9 mouse cellular contexts compared by ENCODE assay signal in the genomic region with DNA sequence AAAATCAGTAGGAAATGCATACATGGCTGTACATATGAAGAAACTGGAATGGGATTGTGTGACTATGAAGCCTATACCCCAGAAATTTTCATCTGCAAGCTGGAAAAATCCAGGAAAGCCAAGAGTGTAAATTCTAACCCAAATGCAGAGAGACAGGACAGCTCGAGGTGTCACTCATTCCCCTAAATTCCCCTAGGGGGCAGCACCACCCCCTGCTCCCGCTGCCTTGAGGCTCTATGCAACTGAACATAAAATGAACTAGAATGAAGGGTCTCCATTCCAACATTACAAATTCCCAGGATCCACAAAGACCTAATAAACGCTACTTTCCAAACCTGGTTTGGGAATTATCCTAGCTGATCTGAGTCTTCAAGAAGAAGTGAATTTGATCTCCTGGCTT. TPM values are rescaled to one million over a fixed set of nuclear protein-coding genes. Genes with fewer than 3 reads are reported as not detected.
DNase-seq lines count a peak whose midpoint lies in the region; ATAC-seq and TF ChIP-seq lines count a peak whose summit lies in the region.
"Had no signal": no experiment of that assay in that cellular context is flagged by ENCODE, and none has a peak within 500 bp of the region (broad histone marks: within the 10 kb centered on the region; RNA-seq: fewer than 3 reads in every experiment).

No protein-coding gene starts in this region.

- H3K9me3 ChIP-seq in hindbrain, embryonic 10.5 days, result no peaks in the 10 kb centered on the region
- no peaks in the 10 kb centered on the region for H3K9me3 ChIP-seq in hindbrain, embryonic 13.5 days
- H3K9me3 ChIP-seq: embryonic facial prominence, embryonic 12.5 days had no signal

- H3K4me3 ChIP-seq in hindbrain, embryonic 10.5 days, result no peak overlapping the region
- no peak overlapping the region for H3K4me3 ChIP-seq in hindbrain, embryonic 13.5 days
- H3K4me3 ChIP-seq in thymus, adult 2 months (ENCODE audit: control insufficient read depth, insufficient read depth, low read length), result no peak overlapping the region
- H3K4me3 ChIP-seq: embryonic facial prominence, embryonic 12.5 days had no signal

- ATAC-seq in hindbrain, embryonic 13.5 days (ENCODE audit: low FRiP score), result no peak

- no peak for TF ChIP-seq CTCF in thymus, adult 2 months (IDR thresholded peaks at IDR 0.05; ENCODE audit: borderline replicate concordance, control insufficient read depth, extremely low read depth, insufficient read depth, low read length, poor library complexity)

- no peak overlapping the region for H3K27ac ChIP-seq in hindbrain, embryonic 10.5 days
- H3K27ac ChIP-seq in hindbrain, embryonic 13.5 days, result no peak overlapping the region
- H3K27ac ChIP-seq in thymus, adult 2 months (ENCODE audit: control insufficient read depth, insufficient read depth, low read length), result no peak overlapping the region
- H3K27ac ChIP-seq: embryonic facial prominence, embryonic 12.5 days had no signal

- TF ChIP-seq POLR2A in thymus, adult 2 months (IDR thresholded peaks at IDR 0.05; ENCODE audit: control insufficient read depth, extremely low read depth, insufficient read depth, low read length, poor library complexity), result no peak

- H3K27me3 ChIP-seq in hindbrain, embryonic 10.5 days (ENCODE audit: insufficient read depth, poor library complexity, severe bottlenecking), result no peaks in the 10 kb centered on the region
- no peaks in the 10 kb centered on the region for H3K27me3 ChIP-seq in hindbrain, embryonic 13.5 days
- H3K27me3 ChIP-seq in thymus, adult 2 months (ENCODE audit: control insufficient read depth, insufficient read depth, low read length), result no peaks in the 10 kb centered on the region
- H3K27me3 ChIP-seq: embryonic facial prominence, embryonic 12.5 days had no signal

- DNase-seq in hindbrain, embryonic 10.5 days (ENCODE audit: low spot score), result peak; percentile 45
- DNase-seq in thymus, adult 2 months, result peak; percentile 16
- no peak for DNase-seq in thymus, adult 18-20 months
- DNase-seq in cerebellum, adult 11-12 months, result peak; percentile 14
- DNase-seq in gastrocnemius, postnatal 14 days, result peak; percentile 24
- DNase-seq in lung, postnatal 10 days, result peak; percentile 40
- no peak for DNase-seq in T-cell, adult 2 months (ENCODE audit: low spot score)

- no peaks in the 10 kb centered on the region for H3K36me3 ChIP-seq in hindbrain, embryonic 10.5 days
- no peaks in the 10 kb centered on the region for H3K36me3 ChIP-seq in hindbrain, embryonic 13.5 days
- H3K36me3 ChIP-seq in thymus, adult 2 months (ENCODE audit: control insufficient read depth, insufficient read depth, low read length), result no peaks in the 10 kb centered on the region
- H3K36me3 ChIP-seq: embryonic facial prominence, embryonic 12.5 days had no signal

- no peak overlapping the region for H3K4me2 ChIP-seq in hindbrain, embryonic 13.5 days
- H3K4me2 ChIP-seq: embryonic facial prominence, embryonic 12.5 days had no signal

- H3K9ac ChIP-seq in hindbrain, embryonic 13.5 days, result no peak overlapping the region
- H3K9ac ChIP-seq: embryonic facial prominence, embryonic 12.5 days had no signal

- WGBS in hindbrain, embryonic 10.5 days, result 11% methylated on average over 3 of the region's 3 CpGs
- WGBS in hindbrain, embryonic 13.5 days, result 9% methylated on average over 3 of the region's 3 CpGs
- 12% methylated on average over 3 of the region's 3 CpGs for WGBS in thymus, adult 2 months

- no peaks in the 10 kb centered on the region for H3K4me1 ChIP-seq in hindbrain, embryonic 10.5 days (replicated peaks)
- no peaks in the 10 kb centered on the region for H3K4me1 ChIP-seq in hindbrain, embryonic 13.5 days (replicated peaks)
- no peaks in the 10 kb centered on the region for H3K4me1 ChIP-seq in thymus, adult 2 months (replicated peaks; ENCODE audit: control insufficient read depth, insufficient read depth, low read length)
- H3K4me1 ChIP-seq: embryonic facial prominence, embryonic 12.5 days had no signal

- intact Hi-C loops in gastrocnemius, postnatal 14 days (cut with DNase I; ENCODE audit: low total_unique reads), result loop anchor here (5.0 kb wide), 1 partner anchor 96 kb away; no protein-coding TSS in a partner anchor

RNA-seq across cellular contexts. Expression of a gene that starts 48.1 kb away (rescaled TPM):
- 43.0 and 65.3 TPM in 2 replicates for polyA plus RNA-seq in hindbrain, embryonic 10.5 days (2016; fragmentation: Nextera tagmentation; extraction: Ambion mirVana)
- polyA plus RNA-seq in hindbrain, embryonic 13.5 days (2015; fragmentation: Nextera tagmentation; extraction: Ambion mirVana), result 165 and 177 TPM in 2 replicates
- 2.4 and 4.6 TPM in 2 replicates for polyA plus RNA-seq in thymus, adult 2 months (2012; rRNA removed)
- 100 to 1,000 TPM in 1 of 2 experiments, 10 to 100 TPM in 1; 98.1 to 119 TPM for total RNA-seq in gastrocnemius, postnatal 14 days (2021)

Comparison
In these comparisons a context has a peak if more than half of its experiments do, and no peak if none do; other contexts are left out.
1. DNase-seq: peak in hindbrain, embryonic 10.5 days (single experiment), thymus, adult 2 months (single experiment), cerebellum, adult 11-12 months (single experiment), gastrocnemius, postnatal 14 days (single experiment) and lung, postnatal 10 days (single experiment); none in thymus, adult 18-20 months (0 of 2) and T-cell, adult 2 months (single experiment).